Mouse (Mus musculus): ENCODE measurements around the gene Cnot6. TPM values are rescaled to one million over a fixed set of nuclear protein-coding genes. Genes with fewer than 3 reads are reported as not detected.

Gene Cnot6
- polyA plus RNA-seq, 1 experiment from 2014 or later, result 30.0 TPM

GRCm38 (mm10) chr11:49664262-49665140, 48.0 kb downstream of the Cnot6 start:
- Histone ChIP-seq H3K4me3 (ENCODE audit: low read length) (no peak overlapping the region), H3K36me3 (ENCODE audit: control insufficient read depth, insufficient read depth) (peaks cover 7% of the 10 kb centered on the region), H3K9ac (ENCODE audit: low read length) (no peak overlapping the region), H3K27ac (ENCODE audit: low read length) (no peak overlapping the region), H3K4me2 (ENCODE audit: low read depth, low read length) (no peak overlapping the region), H3K27me3 (ENCODE audit: control insufficient read depth, insufficient read depth, low read length) (no peaks in the 10 kb centered on the region), H3K4me1 (ENCODE audit: control insufficient read depth, insufficient read depth, low read length) (no peaks in the 10 kb centered on the region), H3K9me3 (replicated peaks; ENCODE audit: control insufficient read depth, low read length) (no peaks in the 10 kb centered on the region)
- WGBS, result 75% methylated on average over 12 of the region's 12 CpGs
- no peak for ATAC-seq (replicated peaks; ENCODE audit: extremely low read depth, insufficient read depth, low FRiP score)

- WGBS, result 73% methylated on average over 5 of the region's 5 CpGs
- H3K36me3 ChIP-seq (ENCODE audit: control insufficient read depth, insufficient read depth), result no peaks in the 10 kb centered on the region
- no peak for ATAC-seq (replicated peaks; ENCODE audit: extremely low read depth, insufficient read depth, low FRiP score)
- H3K9me3 ChIP-seq (replicated peaks; ENCODE audit: control insufficient read depth, low read length), result no peaks in the 10 kb centered on the region
- H3K4me2 ChIP-seq (ENCODE audit: low read depth, low read length), result no peak within 1 kb of the TSS
- H3K9ac ChIP-seq (ENCODE audit: low read length), result no peak within 1 kb of the TSS
- no peaks in the 10 kb centered on the region for H3K27me3 ChIP-seq (ENCODE audit: control insufficient read depth, insufficient read depth, low read length)
- peaks cover 8% of the 10 kb centered on the region for H3K4me1 ChIP-seq (ENCODE audit: control insufficient read depth, insufficient read depth, low read length)
- no peak within 1 kb of the TSS for H3K27ac ChIP-seq (ENCODE audit: low read length)
- no peak within 1 kb of the TSS for H3K4me3 ChIP-seq (ENCODE audit: low read length)
Measured at GRCm38 (mm10) chr11:49663310-49663709, 49.2 kb downstream of the Cnot6 start, which contains the start of gene Scgb3a1. TSS of gene Scgb3a1 (plus strand) at chr11:49663610.

GRCm38 (mm10) chr11:49662292-49662780, 50.2 kb downstream of the Cnot6 start:
- Histone ChIP-seq H3K4me3 (ENCODE audit: low read length) (no peak overlapping the region), H3K36me3 (ENCODE audit: control insufficient read depth, insufficient read depth) (no peaks in the 10 kb centered on the region), H3K4me1 (ENCODE audit: control insufficient read depth, insufficient read depth, low read length) (peaks cover 15% of the 10 kb centered on the region), H3K9ac (ENCODE audit: low read length) (no peak overlapping the region), H3K9me3 (replicated peaks; ENCODE audit: control insufficient read depth, low read length) (no peaks in the 10 kb centered on the region), H3K4me2 (ENCODE audit: low read depth, low read length) (no peak overlapping the region), H3K27ac (ENCODE audit: low read length) (no peak overlapping the region), H3K27me3 (ENCODE audit: control insufficient read depth, insufficient read depth, low read length) (no peaks in the 10 kb centered on the region)
- ATAC-seq (replicated peaks; ENCODE audit: extremely low read depth, insufficient read depth, low FRiP score), result no peak
- 49% methylated on average over 15 of the region's 15 CpGs for WGBS

- WGBS, result 70% methylated on average over 7 of the region's 7 CpGs
- no peaks in the 10 kb centered on the region for H3K27me3 ChIP-seq (ENCODE audit: control insufficient read depth, insufficient read depth, low read length)
- no peak overlapping the region for H3K4me2 ChIP-seq (ENCODE audit: low read depth, low read length)
- no peak overlapping the region for H3K4me3 ChIP-seq (ENCODE audit: low read length)
- no peak for ATAC-seq (replicated peaks; ENCODE audit: extremely low read depth, insufficient read depth, low FRiP score)
- H3K36me3 ChIP-seq (ENCODE audit: control insufficient read depth, insufficient read depth), result no peaks in the 10 kb centered on the region
- H3K27ac ChIP-seq (ENCODE audit: low read length), result peak overlapping the region; percentile 72
- H3K9me3 ChIP-seq (replicated peaks; ENCODE audit: control insufficient read depth, low read length), result no peaks in the 10 kb centered on the region
- no peak overlapping the region for H3K9ac ChIP-seq (ENCODE audit: low read length)
- peaks cover 15% of the 10 kb centered on the region for H3K4me1 ChIP-seq (ENCODE audit: control insufficient read depth, insufficient read depth, low read length)
Measured at GRCm38 (mm10) chr11:49659470-49659799, 53.1 kb downstream of the Cnot6 start.

- Histone ChIP-seq H3K27me3 (ENCODE audit: control insufficient read depth, insufficient read depth, low read length) (no peaks in the 10 kb centered on the region), H3K4me3 (ENCODE audit: low read length) (no peak overlapping the region), H3K27ac (ENCODE audit: low read length) (peak overlapping the region; percentile 72), H3K4me2 (ENCODE audit: low read depth, low read length) (no peak overlapping the region), H3K4me1 (ENCODE audit: control insufficient read depth, insufficient read depth, low read length) (peaks cover 15% of the 10 kb centered on the region), H3K36me3 (ENCODE audit: control insufficient read depth, insufficient read depth) (no peaks in the 10 kb centered on the region), H3K9ac (ENCODE audit: low read length) (no peak overlapping the region), H3K9me3 (replicated peaks; ENCODE audit: control insufficient read depth, low read length) (0 out of 2 replicates have a peak, but pooled peaks cover 3% of the 10 kb centered on the region)
- WGBS, result 24% methylated on average over 10 of the region's 10 CpGs
- ATAC-seq (replicated peaks; ENCODE audit: extremely low read depth, insufficient read depth, low FRiP score), result peak; percentile 81
Measured at GRCm38 (mm10) chr11:49658791-49659469, 53.6 kb downstream of the Cnot6 start.

GRCm38 (mm10) chr11:49658065-49658464, 54.5 kb downstream of the Cnot6 start:
- H3K4me2 ChIP-seq (ENCODE audit: low read depth, low read length), result no peak overlapping the region
- WGBS, result 47% methylated on average over 4 of the region's 4 CpGs
- 0 out of 2 replicates have a peak, but pooled peaks cover 3% of the 10 kb centered on the region for H3K9me3 ChIP-seq (replicated peaks; ENCODE audit: control insufficient read depth, low read length)
- no peaks in the 10 kb centered on the region for H3K36me3 ChIP-seq (ENCODE audit: control insufficient read depth, insufficient read depth)
- no peaks in the 10 kb centered on the region for H3K27me3 ChIP-seq (ENCODE audit: control insufficient read depth, insufficient read depth, low read length)
- H3K4me1 ChIP-seq (ENCODE audit: control insufficient read depth, insufficient read depth, low read length), result peaks cover 17% of the 10 kb centered on the region
- no peak overlapping the region for H3K9ac ChIP-seq (ENCODE audit: low read length)
- peak overlapping the region; percentile 72 for H3K27ac ChIP-seq (ENCODE audit: low read length)
- ATAC-seq (replicated peaks; ENCODE audit: extremely low read depth, insufficient read depth, low FRiP score), result 0 out of 2 replicates have a peak, but pooled peaks have one; percentile 9
- no peak overlapping the region for H3K4me3 ChIP-seq (ENCODE audit: low read length)

- H3K27me3 ChIP-seq (ENCODE audit: control insufficient read depth, insufficient read depth, low read length), result no peaks in the 10 kb centered on the region
- peaks cover 26% of the 10 kb centered on the region for H3K4me1 ChIP-seq (ENCODE audit: control insufficient read depth, insufficient read depth, low read length)
- no peaks in the 10 kb centered on the region for H3K36me3 ChIP-seq (ENCODE audit: control insufficient read depth, insufficient read depth)
- H3K9ac ChIP-seq (ENCODE audit: low read length), result no peak overlapping the region
- no peak overlapping the region for H3K27ac ChIP-seq (ENCODE audit: low read length)
- ATAC-seq (replicated peaks; ENCODE audit: extremely low read depth, insufficient read depth, low FRiP score), result no peak
- 0 out of 2 replicates have a peak, but pooled peaks cover 3% of the 10 kb centered on the region for H3K9me3 ChIP-seq (replicated peaks; ENCODE audit: control insufficient read depth, low read length)
- no peak overlapping the region for H3K4me2 ChIP-seq (ENCODE audit: low read depth, low read length)
- H3K4me3 ChIP-seq (ENCODE audit: low read length), result no peak overlapping the region
Measured at GRCm38 (mm10) chr11:49655501-49655900, 57.0 kb downstream of the Cnot6 start.

- ATAC-seq (replicated peaks; ENCODE audit: extremely low read depth, insufficient read depth, low FRiP score), result no peak
- 96% methylated on average over 5 of the region's 5 CpGs for WGBS
- H3K27me3 ChIP-seq (ENCODE audit: control insufficient read depth, insufficient read depth, low read length), result no peaks in the 10 kb centered on the region
- H3K4me3 ChIP-seq (ENCODE audit: low read length), result no peak overlapping the region
- H3K4me2 ChIP-seq (ENCODE audit: low read depth, low read length), result no peak overlapping the region
- no peaks in the 10 kb centered on the region for H3K36me3 ChIP-seq (ENCODE audit: control insufficient read depth, insufficient read depth)
- no peak overlapping the region for H3K27ac ChIP-seq (ENCODE audit: low read length)
- H3K9ac ChIP-seq (ENCODE audit: low read length), result no peak overlapping the region
- peaks cover 28% of the 10 kb centered on the region for H3K4me1 ChIP-seq (ENCODE audit: control insufficient read depth, insufficient read depth, low read length)
- H3K9me3 ChIP-seq (replicated peaks; ENCODE audit: control insufficient read depth, low read length), result 0 out of 2 replicates have a peak, but pooled peaks cover 3% of the 10 kb centered on the region
Measured at GRCm38 (mm10) chr11:49654651-49655050, 57.9 kb downstream of the Cnot6 start.

GRCm38 (mm10) chr11:49653079-49653408, 59.5 kb downstream of the Cnot6 start:
- peak overlapping the region; percentile 37 for H3K4me3 ChIP-seq (ENCODE audit: low read length)

More at GRCm38 (mm10) chr11:49653079-49653408, 59.5 kb downstream of the Cnot6 start:
- Histone ChIP-seq H3K4me1 (ENCODE audit: control insufficient read depth, insufficient read depth, low read length) (peaks cover 18% of the 10 kb centered on the region), H3K36me3 (ENCODE audit: control insufficient read depth, insufficient read depth) (no peaks in the 10 kb centered on the region), H3K27me3 (ENCODE audit: control insufficient read depth, insufficient read depth, low read length) (no peaks in the 10 kb centered on the region), H3K9me3 (replicated peaks; ENCODE audit: control insufficient read depth, low read length) (0 out of 2 replicates have a peak, but pooled peaks cover 3% of the 10 kb centered on the region), H3K27ac (ENCODE audit: low read length) (no peak overlapping the region), H3K9ac (ENCODE audit: low read length) (peak overlapping the region; percentile 43; the same call in 1 of the 2 replicates), H3K4me2 (ENCODE audit: low read depth, low read length) (peak overlapping the region; percentile 60)
- 26% methylated on average over 11 of the region's 11 CpGs for WGBS
- peak; percentile 63; the same call in 1 of the 2 replicates for ATAC-seq (replicated peaks; ENCODE audit: extremely low read depth, insufficient read depth, low FRiP score)
